Mouse (Mus musculus) retina, postnatal 7 days (tissue): ENCODE results near the gene Sh2d2a.
A peak's percentile ranks its signal among the peaks of the same experiment; 100 is the strongest.
"Not testable (repeated sequence)": the region's sequence is repeated elsewhere in the genome, so short reads cannot be mapped to it uniquely, and the experiment has no call there.

Experiments
- DNase-seq: peaks from one replicate; pipeline ENCODE4 v3.0.0-alpha.2; 2012; ENCODE audit warnings: low read depth, low spot score

The Sh2d2a gene

GRCm38 (mm10) chr3:87846650-87847110 is at the start of gene Sh2d2a:
Sh2d2a (plus strand) TSS chr3:87846755.
- no peak for DNase-seq

DNA sequence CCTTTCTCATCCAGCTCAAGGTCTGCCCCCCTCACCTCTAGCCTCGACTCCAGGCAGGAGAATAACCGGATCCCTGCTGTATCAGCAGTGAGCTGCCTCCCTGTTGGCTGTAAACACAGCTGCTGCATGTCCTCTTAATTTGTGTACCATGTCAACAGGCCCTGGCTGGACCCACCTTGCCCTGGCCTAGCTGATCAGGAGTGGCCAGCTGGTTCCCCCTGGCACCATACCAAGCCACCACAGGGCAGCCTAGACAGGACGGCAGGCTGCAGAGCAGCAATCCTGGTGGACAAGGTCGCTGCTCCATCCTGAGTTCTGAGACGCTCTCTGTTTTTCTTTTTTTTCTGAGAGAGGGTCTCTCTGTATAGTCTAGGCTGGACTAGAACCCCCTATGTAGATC is 44.9 kb upstream of the Sh2d2a start:
- no peak for DNase-seq

DNA sequence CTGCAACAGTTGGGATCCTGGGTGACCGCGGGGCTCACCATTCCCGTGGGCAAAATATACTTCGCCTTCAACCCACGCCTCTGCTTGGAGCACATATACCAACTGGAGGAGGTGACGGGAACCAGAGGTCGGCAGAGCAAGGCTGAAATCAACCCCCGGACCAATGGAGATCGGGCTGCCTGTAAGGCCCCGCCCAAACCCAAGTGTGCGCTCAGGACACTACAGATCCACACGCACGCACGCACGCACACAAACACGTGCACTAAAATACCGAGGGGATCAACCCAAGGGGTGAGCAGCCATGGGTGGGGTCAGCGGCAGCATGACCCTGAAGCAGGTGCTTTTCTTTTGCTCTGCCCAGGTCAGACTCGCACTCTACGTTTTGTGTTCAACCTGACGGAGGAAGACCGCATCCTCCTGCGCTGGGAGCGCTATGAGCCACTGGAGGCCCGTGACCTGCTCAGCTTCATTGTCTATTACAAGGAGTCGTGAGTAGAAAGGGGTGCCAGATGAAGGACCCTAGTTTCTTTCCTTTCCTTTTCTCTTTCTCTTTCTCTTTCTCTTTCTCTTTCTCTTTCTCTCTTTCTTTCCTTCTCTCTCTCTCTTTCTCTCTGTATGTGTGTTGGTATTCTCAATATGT is 42.4 kb upstream of the Sh2d2a start:
- no peak for DNase-seq

- no peak for DNase-seq
Measured at GRCm38 (mm10) chr3:87809322-87809962, 37.1 kb upstream of the Sh2d2a start.

- no peak for DNase-seq
Measured at GRCm38 (mm10) chr3:87811297-87811696, 35.3 kb upstream of the Sh2d2a start.

GRCm38 (mm10) chr3:87812413-87812812 is 34.1 kb upstream of the Sh2d2a start:
- no peak for DNase-seq

GRCm38 (mm10) chr3:87812873-87813272 is 33.7 kb upstream of the Sh2d2a start:
- DNase-seq, result no peak

DNA sequence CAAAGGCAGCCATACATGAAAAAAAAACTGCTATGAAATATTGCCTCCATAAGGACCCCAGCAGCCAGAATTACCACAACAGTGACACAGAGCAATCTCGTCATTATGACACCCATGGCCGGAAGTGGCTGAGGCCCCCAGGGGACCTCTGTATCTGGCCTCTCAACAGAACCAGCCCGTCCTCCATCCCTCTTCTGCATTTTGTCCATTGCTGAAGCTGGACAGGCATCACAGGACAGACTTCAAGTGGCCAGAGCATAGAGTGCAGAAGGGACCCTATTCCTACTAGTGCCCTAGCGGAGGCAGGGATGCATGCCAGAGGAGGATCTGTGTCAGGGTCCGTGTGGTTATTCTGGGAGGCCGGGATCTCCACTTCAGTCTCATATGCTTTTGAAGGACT is 30.4 kb upstream of the Sh2d2a start:
- no peak for DNase-seq

DNA sequence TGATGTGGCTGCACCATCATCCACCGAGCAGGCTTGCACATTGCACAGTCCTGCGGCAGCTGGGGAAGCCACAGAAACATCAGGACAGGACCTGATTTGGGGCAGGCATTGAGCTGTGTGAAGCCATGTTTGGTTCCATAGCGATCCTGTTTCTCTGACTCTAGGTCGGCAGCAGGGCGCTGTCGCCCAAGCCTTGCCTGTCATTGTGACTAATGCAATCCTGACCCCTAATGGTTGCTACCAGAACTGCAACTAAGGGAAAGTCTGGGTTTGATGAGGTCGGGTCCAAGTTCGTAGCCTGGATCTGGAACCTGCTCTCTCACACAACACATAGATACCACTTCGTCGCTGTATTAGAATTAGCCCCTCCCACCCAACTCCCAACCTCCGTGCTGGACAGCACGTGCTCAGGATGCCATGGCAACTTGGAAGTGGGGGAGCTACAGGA is 29.9 kb upstream of the Sh2d2a start:
- peak; percentile 75 for DNase-seq

- no peak for DNase-seq
Measured at GRCm38 (mm10) chr3:87818226-87818625, 28.3 kb upstream of the Sh2d2a start.

DNA sequence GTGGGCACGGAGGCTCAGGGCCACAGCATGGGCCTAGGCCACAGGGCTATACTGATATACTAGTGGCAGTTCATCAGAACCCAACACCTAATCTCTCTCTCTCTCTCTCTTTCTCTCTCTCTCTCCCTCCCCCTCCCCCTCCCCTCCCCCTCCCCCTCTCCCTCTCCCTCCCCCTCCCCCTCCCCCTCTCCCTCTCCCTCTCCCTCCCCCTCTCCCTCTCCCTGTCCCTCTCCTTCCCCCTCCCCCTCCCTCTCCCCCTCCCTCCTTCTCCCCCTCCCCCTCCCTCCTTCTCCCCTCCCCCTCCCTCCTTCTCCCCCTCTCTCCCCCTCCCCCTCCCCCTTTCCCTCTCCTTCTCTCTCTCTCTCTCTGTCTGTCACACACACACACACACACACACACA is 22.3 kb upstream of the Sh2d2a start, which contains the start of gene Pear1:
Pear1 (minus strand) TSS at position 101 of the 400 bp plus-strand sequence.
- DNase-seq, result not testable (repeated sequence)

GRCm38 (mm10) chr3:87828435-87828834 is 18.1 kb upstream of the Sh2d2a start:
- no peak for DNase-seq

DNA sequence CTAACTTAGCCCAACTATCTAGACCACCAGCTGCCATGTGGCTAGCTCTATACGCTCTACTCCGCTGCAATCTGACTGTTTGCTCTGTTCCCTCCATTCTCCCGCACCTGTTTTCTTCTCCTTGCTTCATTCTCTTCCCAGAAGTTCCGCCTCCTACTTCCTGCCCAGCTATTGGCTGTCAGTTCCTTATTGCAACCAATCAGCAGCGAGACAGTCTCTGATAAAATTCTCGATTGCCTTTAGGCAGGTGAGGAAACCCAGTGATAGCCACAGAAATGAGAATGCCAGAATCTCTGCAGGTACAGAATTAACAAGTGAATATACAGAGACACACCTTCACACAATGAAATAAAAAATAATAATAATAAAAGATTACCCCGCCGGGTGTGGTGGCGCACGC is 17.5 kb upstream of the Sh2d2a start:
- no peak for DNase-seq

GRCm38 (mm10) chr3:87832109-87832859 is 14.3 kb upstream of the Sh2d2a start:
- no peak for DNase-seq

- no peak for DNase-seq
Measured at GRCm38 (mm10) chr3:87833482-87833881, 13.1 kb upstream of the Sh2d2a start.

DNA sequence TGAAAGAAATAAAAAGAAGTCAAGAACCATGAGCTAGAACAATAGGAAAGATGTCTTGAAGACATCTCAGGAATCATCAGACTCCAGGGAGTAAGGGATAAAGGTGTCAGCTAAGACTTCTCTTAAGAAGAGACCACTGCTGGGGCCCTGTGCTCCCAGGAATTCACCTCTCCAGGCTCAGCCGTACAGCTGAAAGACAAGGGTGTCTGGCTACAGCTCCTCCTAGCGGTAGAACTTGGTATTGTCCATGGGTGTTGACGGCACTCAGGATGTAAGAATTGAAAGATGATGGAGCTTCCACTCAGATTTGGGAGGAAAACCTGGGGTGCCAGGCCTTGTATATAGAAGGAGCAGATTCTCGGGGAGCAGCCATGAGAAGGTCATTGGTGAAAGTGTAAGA is 7.9 kb upstream of the Sh2d2a start:
- DNase-seq, result peak; percentile 67

DNA sequence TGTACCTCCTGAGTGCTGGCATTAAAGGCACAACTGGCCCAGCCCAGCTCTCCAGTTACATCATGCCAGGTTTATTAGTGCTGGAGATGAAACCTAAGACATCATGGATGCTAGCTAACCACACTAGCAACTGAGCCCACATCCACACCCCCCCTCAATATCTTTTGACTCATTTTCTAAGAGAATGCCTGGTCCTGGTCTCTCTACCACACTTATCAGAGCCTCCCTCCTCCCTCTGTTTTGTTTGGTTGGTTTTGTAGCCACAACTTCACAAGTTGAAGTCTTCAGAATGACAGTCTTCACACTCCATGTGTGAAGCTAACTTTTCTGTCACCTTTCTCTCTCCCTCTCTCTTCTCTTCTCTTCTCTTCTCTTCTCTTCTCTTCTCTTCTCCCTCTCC is 5.7 kb upstream of the Sh2d2a start:
- no peak for DNase-seq

DNA sequence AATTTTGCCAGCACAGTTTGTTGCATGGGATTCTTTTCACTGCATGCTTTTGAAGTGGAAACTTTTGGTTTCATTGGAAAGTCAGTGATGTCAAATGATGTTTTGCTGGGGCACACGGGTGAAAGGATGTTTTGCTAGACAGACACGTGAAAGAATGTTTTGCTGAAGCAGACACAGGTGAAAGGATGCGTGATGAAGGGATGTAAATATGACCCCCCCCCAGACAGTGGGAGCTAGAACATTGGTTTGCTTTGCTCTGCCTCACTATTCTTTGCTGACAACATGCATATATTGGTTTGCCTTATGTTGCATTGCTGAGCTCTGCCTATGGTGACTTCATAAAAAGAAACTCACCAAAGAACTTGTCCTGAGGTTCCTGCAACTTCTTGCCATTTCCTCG is 1.6 kb upstream of the Sh2d2a start:
- no peak for DNase-seq

- DNase-seq, result no peak
Measured at GRCm38 (mm10) chr3:87846186-87846585, 369 bp upstream of the Sh2d2a start.

GRCm38 (mm10) chr3:87847680-87848079 is 1.1 kb downstream of the Sh2d2a start:
- no peak for DNase-seq

- no peak for DNase-seq
Measured at GRCm38 (mm10) chr3:87849117-87849516, 2.6 kb downstream of the Sh2d2a start.

- DNase-seq, result no peak
Measured at GRCm38 (mm10) chr3:87854795-87855568, 8.4 kb downstream of the Sh2d2a start.
